Mouse (Mus musculus) frontal cortex, postnatal 36 days (tissue): ENCODE measurements at regions not wholly inside any gene's neighbourhood (a gene's known extent, or its start where the extent isn't known, plus 50 kb on each side); places are given as distances from the start of the nearest gene placed in this dataset.
"Not testable (repeated sequence)": the region's sequence is repeated elsewhere in the genome, so short reads cannot be mapped to it uniquely, and the experiment has no call there.

Experiments
- DNase-seq, 2 experiments: peaks; one replicate each; pipeline ENCODE4 v3.0.0; 2022; ENCODE audit warnings: low spot score in 2 of 2

GRCm38 (mm10) chr15:96828681-96829080 is 129.2 kb upstream of the Slc38a2 start:
- no peak for DNase-seq

- DNase-seq = no peak
These were observed 128.4 kb upstream of the Slc38a2 start for GRCm38 (mm10) chr15:96827931-96828330.

- no peak for DNase-seq
These were observed 118.9 kb upstream of the Slc38a2 start for GRCm38 (mm10) chr15:96818435-96818834.

- no peak for DNase-seq
These were observed 118.1 kb upstream of the Slc38a2 start for GRCm38 (mm10) chr15:96817626-96818025.

- no peak for DNase-seq
These were observed 117.6 kb upstream of the Slc38a2 start for GRCm38 (mm10) chr15:96816997-96817570.

- no peak for DNase-seq
These were observed 113.9 kb upstream of the Slc38a2 start for GRCm38 (mm10) chr15:96813472-96813871.

GRCm38 (mm10) chr15:96802729-96803053 is 103.2 kb upstream of the Slc38a2 start:
- no peak for DNase-seq

GRCm38 (mm10) chr15:96802034-96802728 is 102.7 kb upstream of the Slc38a2 start:
- no peak for DNase-seq

GRCm38 (mm10) chr15:96799228-96799627 is 99.7 kb upstream of the Slc38a2 start:
- DNase-seq = no peak

- DNase-seq = peak in 1 of 2 experiments; percentile 10
These were observed 98.2 kb upstream of the Slc38a2 start for GRCm38 (mm10) chr15:96797615-96798270.

- DNase-seq = no peak
These were observed 94.7 kb upstream of the Slc38a2 start for GRCm38 (mm10) chr15:96794177-96794719.

- no peak for DNase-seq
These were observed 93.7 kb upstream of the Slc38a2 start for GRCm38 (mm10) chr15:96793251-96793650.

- no peak for DNase-seq
These were observed 91.8 kb upstream of the Slc38a2 start for GRCm38 (mm10) chr15:96791306-96791705.

GRCm38 (mm10) chr15:96787921-96788320 is 88.4 kb upstream of the Slc38a2 start:
- DNase-seq = not testable (repeated sequence)

- DNase-seq = peak in 1 of 2 experiments; percentile 24
These were observed 85.0 kb upstream of the Slc38a2 start for GRCm38 (mm10) chr15:96784578-96784977.

- DNase-seq = no peak
These were observed 82.0 kb upstream of the Slc38a2 start for GRCm38 (mm10) chr15:96781560-96781959.

- no peak for DNase-seq
These were observed 81.1 kb upstream of the Slc38a2 start for GRCm38 (mm10) chr15:96780606-96781005.

GRCm38 (mm10) chr15:96779358-96779757 is 79.8 kb upstream of the Slc38a2 start:
- DNase-seq = no peak

- DNase-seq = no peak
These were observed 78.9 kb upstream of the Slc38a2 start for GRCm38 (mm10) chr15:96778321-96778926.

- DNase-seq = no peak
These were observed 77.0 kb upstream of the Slc38a2 start for GRCm38 (mm10) chr15:96776476-96777075.

- DNase-seq = no peak
These were observed 75.6 kb upstream of the Slc38a2 start for GRCm38 (mm10) chr15:96775129-96775528.

GRCm38 (mm10) chr15:96774664-96775063 is 75.1 kb upstream of the Slc38a2 start:
- no peak for DNase-seq
